10 mouse cellular contexts compared by ENCODE assay signal in genomic region chr11:32619866-32620456, GRCm38 (mm10). TPM values are rescaled to one million over a fixed set of nuclear protein-coding genes. Genes with fewer than 3 reads are reported as not detected.
DNase-seq lines count a peak whose midpoint lies in the region; ATAC-seq lines count a peak whose summit lies in the region.
"Had no signal": no experiment of that assay in that cellular context is flagged by ENCODE, and none has a peak within 500 bp of the region (broad histone marks: within the 10 kb centered on the region; RNA-seq: fewer than 3 reads in every experiment).

No protein-coding gene starts in this region.

- no peak for ATAC-seq in heart, embryonic 16.5 days (replicated peaks; ENCODE audit: extremely low read depth, insufficient read depth, low FRiP score)
- no peak for ATAC-seq in midbrain, embryonic 13.5 days
- no peak for ATAC-seq in intestine, embryonic 15.5 days
- ATAC-seq: midbrain, embryonic 16.5 days had no signal

- peaks cover 20% of the 10 kb centered on the region for H3K4me1 ChIP-seq in heart, embryonic 16.5 days (ENCODE audit: control insufficient read depth, insufficient read depth, low read length)
- peaks cover 45% of the 10 kb centered on the region for H3K4me1 ChIP-seq in midbrain, embryonic 10.5 days
- peaks cover 23% of the 10 kb centered on the region for H3K4me1 ChIP-seq in midbrain, embryonic 13.5 days (replicated peaks)
- H3K4me1 ChIP-seq in intestine, embryonic 15.5 days (replicated peaks), result peaks cover 18% of the 10 kb centered on the region
- peaks cover 46% of the 10 kb centered on the region for H3K4me1 ChIP-seq in forebrain, embryonic 10.5 days

- H3K9me3 ChIP-seq in heart, embryonic 16.5 days (replicated peaks; ENCODE audit: control insufficient read depth, low read length), result no peaks in the 10 kb centered on the region
- H3K9me3 ChIP-seq in midbrain, embryonic 10.5 days (replicated peaks), result no peaks in the 10 kb centered on the region
- H3K9me3 ChIP-seq in midbrain, embryonic 13.5 days, result no peaks in the 10 kb centered on the region
- no peaks in the 10 kb centered on the region for H3K9me3 ChIP-seq in intestine, embryonic 15.5 days
- no peaks in the 10 kb centered on the region for H3K9me3 ChIP-seq in forebrain, embryonic 10.5 days
- H3K9me3 ChIP-seq: forebrain, embryonic 12.5 days had no signal

- H3K27ac ChIP-seq in heart, embryonic 16.5 days (ENCODE audit: low read length), result peak overlapping the region; percentile 96
- H3K27ac ChIP-seq in midbrain, embryonic 10.5 days (replicated peaks), result no peak overlapping the region
- H3K27ac ChIP-seq in midbrain, embryonic 13.5 days, result no peak overlapping the region
- H3K27ac ChIP-seq in intestine, embryonic 15.5 days, result peak overlapping the region; percentile 86; the same call in 1 of the 2 replicates
- no peak overlapping the region for H3K27ac ChIP-seq in forebrain, embryonic 10.5 days

- H3K27me3 ChIP-seq in heart, embryonic 16.5 days (ENCODE audit: control insufficient read depth, insufficient read depth, low read length), result no peaks in the 10 kb centered on the region
- no peaks in the 10 kb centered on the region for H3K27me3 ChIP-seq in midbrain, embryonic 10.5 days (ENCODE audit: low read depth, poor library complexity, severe bottlenecking)
- no peaks in the 10 kb centered on the region for H3K27me3 ChIP-seq in midbrain, embryonic 13.5 days
- no peaks in the 10 kb centered on the region for H3K27me3 ChIP-seq in intestine, embryonic 15.5 days (replicated peaks)
- no peaks in the 10 kb centered on the region for H3K27me3 ChIP-seq in splenic B cell, adult 2 months (ENCODE audit: control insufficient read depth, insufficient read depth, low read length, poor library complexity, severe bottlenecking)
- no peaks in the 10 kb centered on the region for H3K27me3 ChIP-seq in forebrain, embryonic 10.5 days (ENCODE audit: poor library complexity, severe bottlenecking)
- H3K27me3 ChIP-seq: forebrain, embryonic 12.5 days had no signal

- WGBS in heart, embryonic 16.5 days, result 72% methylated on average over 6 of the region's 6 CpGs
- 78% methylated on average over 6 of the region's 6 CpGs for WGBS in midbrain, embryonic 10.5 days
- 71% methylated on average over 6 of the region's 6 CpGs for WGBS in midbrain, embryonic 13.5 days
- whole genome bisulfite sequencing in intestine, embryonic 15.5 days, result 82% methylated on average over 6 of the region's 6 CpGs
- WGBS in forebrain, embryonic 10.5 days, result 85% methylated on average over 6 of the region's 6 CpGs

- DNase-seq in heart, adult 18-20 months, result no peak
- DNase-seq in midbrain, embryonic 10.5 days (ENCODE audit: low spot score), result peak; percentile 22
- DNase-seq in splenic B cell, adult 2 months (ENCODE audit: low read depth, low spot score), result peak; percentile 34
- no peak for DNase-seq in forebrain, embryonic 10.5 days (ENCODE audit: extremely low spot score, low spot score)
- DNase-seq: right cerebral cortex, postnatal 14 days had no signal

- H3K36me3 ChIP-seq in heart, embryonic 16.5 days (ENCODE audit: control insufficient read depth, insufficient read depth), result no peaks in the 10 kb centered on the region
- no peaks in the 10 kb centered on the region for H3K36me3 ChIP-seq in midbrain, embryonic 10.5 days
- no peaks in the 10 kb centered on the region for H3K36me3 ChIP-seq in midbrain, embryonic 13.5 days
- H3K36me3 ChIP-seq in intestine, embryonic 15.5 days, result no peaks in the 10 kb centered on the region
- peaks cover 40% of the 10 kb centered on the region for H3K36me3 ChIP-seq in splenic B cell, adult 2 months (ENCODE audit: control insufficient read depth, insufficient read depth, low read length, poor library complexity, severe bottlenecking)
- H3K36me3 ChIP-seq in forebrain, embryonic 10.5 days (replicated peaks), result no peaks in the 10 kb centered on the region
- H3K36me3 ChIP-seq: forebrain, embryonic 12.5 days had no signal

- no peak overlapping the region for H3K9ac ChIP-seq in heart, embryonic 16.5 days (ENCODE audit: low read length)
- H3K9ac ChIP-seq in midbrain, embryonic 13.5 days (replicated peaks), result no peak overlapping the region
- H3K9ac ChIP-seq in intestine, embryonic 15.5 days, result no peak overlapping the region
- H3K9ac ChIP-seq: forebrain, embryonic 12.5 days had no signal

- H3K4me3 ChIP-seq in heart, embryonic 16.5 days (ENCODE audit: low read length), result no peak overlapping the region
- no peak overlapping the region for H3K4me3 ChIP-seq in midbrain, embryonic 10.5 days
- H3K4me3 ChIP-seq in midbrain, embryonic 13.5 days (replicated peaks), result no peak overlapping the region
- no peak overlapping the region for H3K4me3 ChIP-seq in intestine, embryonic 15.5 days (replicated peaks)
- no peak overlapping the region for H3K4me3 ChIP-seq in forebrain, embryonic 10.5 days
- H3K4me3 ChIP-seq: forebrain, embryonic 12.5 days had no signal

- H3K4me2 ChIP-seq in heart, embryonic 16.5 days (ENCODE audit: low read depth, low read length), result no peak overlapping the region
- no peak overlapping the region for H3K4me2 ChIP-seq in midbrain, embryonic 13.5 days (replicated peaks)
- no peak overlapping the region for H3K4me2 ChIP-seq in intestine, embryonic 15.5 days (replicated peaks)
- H3K4me2 ChIP-seq: forebrain, embryonic 12.5 days had no signal

RNA-seq across cellular contexts. Expression of gene Fbxw11, which starts 22.6 kb away (rescaled TPM):
- polyA plus RNA-seq in heart, embryonic 16.5 days (2015; fragmentation: Nextera tagmentation; extraction: Ambion mirVana), result 63.5 and 70.5 TPM in 2 replicates
- 10 to 100 TPM; 47.4 to 52.1 TPM for total RNA-seq in heart, adult 18-20 months (2021)
- polyA plus RNA-seq in midbrain, embryonic 10.5 days (2016; fragmentation: Nextera tagmentation; extraction: Ambion mirVana), result 93.9 and 102 TPM in 2 replicates
- polyA plus RNA-seq in midbrain, embryonic 13.5 days (2015; fragmentation: Nextera tagmentation; extraction: Ambion mirVana), result 108 and 114 TPM in 2 replicates
- 59.8 and 65.7 TPM in 2 replicates for polyA plus RNA-seq in intestine, embryonic 15.5 days (2015; fragmentation: Nextera tagmentation; extraction: Ambion mirVana)
- polyA plus RNA-seq in forebrain, embryonic 10.5 days (2016; fragmentation: Nextera tagmentation; extraction: Ambion mirVana), result 87.0 and 90.8 TPM in 2 replicates

Comparison
In these comparisons a context has a peak if more than half of its experiments do, and no peak if none do; other contexts are left out.
1. H3K27ac ChIP-seq: peak in heart, embryonic 16.5 days (single experiment) and intestine, embryonic 15.5 days (single experiment); none in midbrain, embryonic 10.5 days (single experiment), midbrain, embryonic 13.5 days (single experiment) and forebrain, embryonic 10.5 days (single experiment).
2. DNase-seq: peak in midbrain, embryonic 10.5 days (single experiment) and splenic B cell, adult 2 months (single experiment); none in heart, adult 18-20 months (0 of 2) and forebrain, embryonic 10.5 days (single experiment).